Mouse (Mus musculus) bone marrow macrophage, adult 2 months (primary cell): ENCODE data around the gene Apeh.

Source experiments
- CTCF ChIP-seq: IDR thresholded peaks from 2 replicates; pipeline ENCODE4 v1.5.1; 2012; ENCODE audit warnings: low read depth, mild to moderate bottlenecking, low read length, moderate library complexity
- POLR2A ChIP-seq: IDR thresholded peaks from 2 replicates; pipeline ENCODE4 v1.6.1; 2012; ENCODE audit warnings: mild to moderate bottlenecking, low read depth, low read length, borderline replicate concordance

- no peak for TF ChIP-seq CTCF
- TF ChIP-seq POLR2A, result no peak
Measured at GRCm38 (mm10) chr9:108115290-108116077, 21.1 kb upstream of the Apeh start.
